Mouse (Mus musculus) G1E (cell line): Measurements from ENCODE around the gene Pate2.

Experiments used
- CTCF ChIP-seq: IDR thresholded peaks from 2 replicates; pipeline ENCODE4 v1.5.1; 2012; ENCODE audit warnings: low read depth, low read length, inconsistent platforms, mixed read lengths
- GATA1 ChIP-seq: IDR thresholded peaks from 2 replicates; pipeline ENCODE4 v1.6.1; 2012; ENCODE audit warnings: borderline replicate concordance, low read length, inconsistent platforms, mixed read lengths

DNA sequence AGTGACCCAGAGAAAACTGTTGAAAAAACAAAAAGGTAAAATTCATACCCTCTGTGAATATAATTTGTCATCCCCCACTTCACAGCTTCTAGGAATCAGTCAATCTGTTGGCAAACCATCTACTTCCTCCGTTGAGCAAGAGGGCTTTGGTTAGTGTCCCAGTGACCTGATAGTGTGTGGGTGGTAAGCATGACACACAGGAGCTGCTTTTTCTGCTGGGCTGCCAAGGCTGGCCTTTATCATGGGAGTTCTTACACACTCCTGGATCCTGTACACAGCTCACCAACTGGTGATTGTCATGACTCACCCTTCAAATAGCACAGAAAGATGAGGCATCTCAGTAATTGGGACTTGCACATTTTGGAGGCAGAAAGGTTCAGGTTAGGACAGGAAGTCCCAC lies 116.9 kb downstream of the Pate2 start, which contains the start of gene Pate1:
- TF ChIP-seq CTCF (no peak), GATA1 (no peak)
